Mouse (Mus musculus) ES-E14 (cell line): ENCODE data around the gene Wnt11. TPM values are rescaled to one million over a fixed set of nuclear protein-coding genes. Genes with fewer than 3 reads are reported as not detected.

Source experiments
- DNase-seq: peaks from one replicate; pipeline ENCODE4 v3.0.0-alpha.2; 2013; ENCODE audit warnings: low read depth, low spot score
- H3K27ac ChIP-seq: 2 replicates; pipeline ENCODE4 v1.5.1; 2012; ENCODE audit warnings: low read depth, mild to moderate bottlenecking, low read length, moderate library complexity, mixed read lengths; ENCODE audit not compliant: poor library complexity, insufficient read depth, severe bottlenecking
- H3K36me3 ChIP-seq: 2 replicates; pipeline ENCODE4 v1.6.1; 2012; ENCODE audit warnings: mild to moderate bottlenecking, low read length, moderate library complexity, mixed read lengths; ENCODE audit not compliant: control insufficient read depth, poor library complexity, insufficient read depth, severe bottlenecking
- H3K4me1 ChIP-seq, 2 experiments: fragments of 150-350 bp in 1 of 2; sonication (generic) in 1 of 2; 2 replicates each; pipeline ENCODE4 v1.6.1; 2012; ENCODE audit warnings: low read length in 2 of 2, mild to moderate bottlenecking in 1 of 2, mixed read lengths in 1 of 2; ENCODE audit not compliant: control insufficient read depth in 2 of 2, insufficient read depth in 2 of 2, poor library complexity in 1 of 2
- H3K4me3 ChIP-seq, 2 experiments: fragments of 150-350 bp in 1 of 2; sonication (generic) in 1 of 2; 2 replicates each; pipeline ENCODE4 v1.5.1; 2012; ENCODE audit warnings: low read length in 2 of 2, low read depth in 1 of 2, mild to moderate bottlenecking in 1 of 2, mixed read lengths in 1 of 2; ENCODE audit not compliant: insufficient read depth in 1 of 2, poor library complexity in 1 of 2, severe bottlenecking in 1 of 2
- H3K9ac ChIP-seq: 2 replicates; pipeline ENCODE4 v1.6.1; 2012; ENCODE audit warnings: low read depth, mild to moderate bottlenecking, low read length, mixed read lengths; ENCODE audit not compliant: poor library complexity, insufficient read depth, severe bottlenecking
- H3K9me3 ChIP-seq: fragments of 150-350 bp; sonication (generic); 2 replicates; pipeline ENCODE4 v1.6.1; 2012; ENCODE audit warnings: low read depth, mild to moderate bottlenecking, low read length; ENCODE audit not compliant: control insufficient read depth, insufficient read depth
- CHD2 ChIP-seq: IDR thresholded peaks from 2 replicates; pipeline ENCODE4 v1.6.1; 2014; ENCODE audit warnings: mild to moderate bottlenecking, low read depth, low read length, inconsistent platforms
- HCFC1 ChIP-seq: IDR thresholded peaks from 2 replicates; pipeline ENCODE4 v1.6.1; 2012; ENCODE audit warnings: low read length, inconsistent platforms, borderline replicate concordance; ENCODE audit not compliant: insufficient read depth
- MAFK ChIP-seq: IDR thresholded peaks from 2 replicates; pipeline ENCODE4 v1.6.1; 2014; ENCODE audit warnings: mild to moderate bottlenecking, low read depth, low read length, inconsistent platforms; ENCODE audit not compliant: insufficient read depth
- ZC3H11A ChIP-seq: IDR thresholded peaks from 2 replicates; pipeline ENCODE4 v1.6.1; 2012; ENCODE audit warnings: low read depth, mild to moderate bottlenecking, inconsistent platforms, low read length, borderline replicate concordance
- ZNF384 ChIP-seq: IDR thresholded peaks from 2 replicates; pipeline ENCODE4 v1.6.1; 2012; ENCODE audit warnings: low read depth, low read length, inconsistent platforms
- in situ Hi-C, 2 experiments: fragments of 600-800 bp; cut with MboI; formaldehyde crosslinking; loops; one replicate each; pipeline ENCODE4 v1.15.1; 2025; ENCODE audit warnings: low sequenced_read_pairs in 2 of 2, inconsistent platforms in 1 of 2; ENCODE audit not compliant: unreplicated experiment in 2 of 2
- total RNA-seq: library from RNA; depleted of rRNA; stranded (reverse); fragments of 300-350 nt; gene quantifications from 2 replicates; pipeline ENCODE4 v1.2.3, GENCODE M21; 2012

The Wnt11 gene
- total RNA-seq, 1 experiment: 3.5 TPM

GRCm38 (mm10) chr7:98862994-98863393 lies 28.1 kb downstream of the Wnt11 start:
- no peak overlapping the region for H3K9ac ChIP-seq
- H3K9me3 ChIP-seq: no peaks in the 10 kb centered on the region
- H3K4me1 ChIP-seq: peaks cover 0 to 4% of the 10 kb centered on the region in 2 experiments; a peak in 1 of 4 replicates
- in situ Hi-C loops: no loop called here
- H3K27ac ChIP-seq: no peak overlapping the region
- H3K36me3 ChIP-seq: no peaks in the 10 kb centered on the region
- TF ChIP-seq MAFK: no peak
- no peak for TF ChIP-seq ZNF384
- no peak for DNase-seq
- no peak overlapping the region for H3K4me3 ChIP-seq

- DNase-seq: no peak
- Histone ChIP-seq H3K9ac (no peak overlapping the region), H3K4me3 (no peak overlapping the region), H3K9me3 (no peaks in the 10 kb centered on the region), H3K27ac (no peak overlapping the region), H3K4me1 (peaks cover 3 to 11% of the 10 kb centered on the region in 2 experiments; a peak in 3 of 4 replicates), H3K36me3 (no peaks in the 10 kb centered on the region)
- in situ Hi-C loops: no loop called here
- no peak for TF ChIP-seq CHD2
- no peak for TF ChIP-seq HCFC1
- TF ChIP-seq ZC3H11A: no peak
- no peak for TF ChIP-seq ZNF384
- TF ChIP-seq MAFK: no peak
These were observed 29.2 kb downstream of the Wnt11 start for GRCm38 (mm10) chr7:98863969-98864718.

GRCm38 (mm10) chr7:98867053-98867793 lies 32.3 kb downstream of the Wnt11 start:
- Histone ChIP-seq H3K4me3 (no peak overlapping the region), H3K27ac (no peak overlapping the region), H3K9ac (no peak overlapping the region), H3K9me3 (no peaks in the 10 kb centered on the region), H3K4me1 (peaks cover 4 to 12% of the 10 kb centered on the region in 2 experiments; a peak in 3 of 4 replicates), H3K36me3 (0 out of 2 replicates have a peak, but pooled peaks cover 2% of the 10 kb centered on the region)
- no peak for DNase-seq
- in situ Hi-C loops: no loop called here
- TF ChIP-seq ZC3H11A: no peak
- no peak for TF ChIP-seq CHD2
- no peak for TF ChIP-seq ZNF384
- TF ChIP-seq MAFK: no peak
- TF ChIP-seq HCFC1: no peak

- Histone ChIP-seq H3K9ac (no peak overlapping the region), H3K9me3 (no peaks in the 10 kb centered on the region), H3K27ac (no peak overlapping the region), H3K36me3 (0 out of 2 replicates have a peak, but pooled peaks cover 2% of the 10 kb centered on the region), H3K4me1 (peaks cover 7 to 16% of the 10 kb centered on the region in 2 experiments; a peak in 3 of 4 replicates), H3K4me3 (no peak overlapping the region)
- in situ Hi-C loops: no loop called here
- TF ChIP-seq ZC3H11A: no peak
- TF ChIP-seq MAFK: no peak
- no peak for DNase-seq
These were observed 32.9 kb downstream of the Wnt11 start for GRCm38 (mm10) chr7:98867794-98868150.
